Mouse (Mus musculus) left cerebral cortex, adult 2 months (tissue): ENCODE results near the gene A030003K21Rik. TPM values are rescaled to one million over a fixed set of nuclear protein-coding genes. Genes with fewer than 3 reads are reported as not detected.
"Not testable (repeated sequence)": the region's sequence is repeated elsewhere in the genome, so short reads cannot be mapped to it uniquely, and the experiment has no call there.

ENCODE experiments used
- DNase-seq, 2 experiments: peaks; one replicate each; pipeline ENCODE4 v3.0.0; 2021 to 2022; ENCODE audit warnings: low spot score in 2 of 2, mixed read lengths in 1 of 2; ENCODE audit errors: extremely low spot score in 1 of 2
- H3K27ac ChIP-seq: fragments of 200-600 bp; 2 replicates; pipeline ENCODE4 v1.8.1; 2022
- H3K4me3 ChIP-seq: fragments of 200-600 bp; 2 replicates; pipeline ENCODE4 v1.8.1; 2022
- CTCF ChIP-seq: fragments of 200-600 bp; IDR thresholded peaks from 2 replicates; pipeline ENCODE4 v1.8.1; 2022; ENCODE audit warnings: antibody characterized with exemption, mild to moderate bottlenecking, moderate library complexity
- intact Hi-C: fragments of 180-260 bp; cut with DNase I; formaldehyde crosslinking; loops from one replicate; pipeline ENCODE4 v1.15.1; 2025
- long read RNA-seq, 2 experiments: library from polyadenylated mRNA; stranded (forward); transcript quantifications; one replicate each; pipeline ENCODE4 v2.0.0; 2021; ENCODE audit warnings: borderline mapping rate in 2 of 2
- total RNA-seq, 2 experiments: library from RNA; stranded (reverse); gene quantifications; 2 replicates each; pipeline ENCODE4 v1.2.3; 2021

Gene A030003K21Rik
- total RNA-seq = not detected
- long read RNA-seq, experiment 1 = 0 reads
- long read RNA-seq, experiment 2 = 0 reads

DNA sequence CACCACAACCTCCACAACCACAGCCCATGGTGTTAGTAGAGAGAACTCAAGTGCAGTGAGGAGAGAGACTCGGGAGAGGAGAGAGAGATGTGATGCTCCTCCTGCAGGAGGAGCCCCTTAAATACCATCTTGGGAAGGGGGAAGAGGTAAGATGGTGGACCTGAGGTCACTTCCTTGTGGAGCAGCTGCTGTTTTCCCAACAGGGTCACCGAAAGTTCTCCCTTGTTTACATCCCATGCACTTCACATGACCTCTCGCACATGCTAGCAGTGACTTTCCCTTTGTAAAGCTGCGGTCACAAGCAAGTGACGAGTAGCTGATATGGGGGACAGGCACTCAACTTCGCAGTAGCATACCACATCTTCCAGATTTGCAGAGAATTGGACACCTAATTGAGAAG, at the start of gene A030003K21Rik:
TSS of gene A030003K21Rik (minus strand) at position 94 of the 400 bp plus-strand sequence.
- DNase-seq, H3K4me3 ChIP-seq, H3K27ac ChIP-seq, intact Hi-C loops: not testable (repeated sequence)

DNA sequence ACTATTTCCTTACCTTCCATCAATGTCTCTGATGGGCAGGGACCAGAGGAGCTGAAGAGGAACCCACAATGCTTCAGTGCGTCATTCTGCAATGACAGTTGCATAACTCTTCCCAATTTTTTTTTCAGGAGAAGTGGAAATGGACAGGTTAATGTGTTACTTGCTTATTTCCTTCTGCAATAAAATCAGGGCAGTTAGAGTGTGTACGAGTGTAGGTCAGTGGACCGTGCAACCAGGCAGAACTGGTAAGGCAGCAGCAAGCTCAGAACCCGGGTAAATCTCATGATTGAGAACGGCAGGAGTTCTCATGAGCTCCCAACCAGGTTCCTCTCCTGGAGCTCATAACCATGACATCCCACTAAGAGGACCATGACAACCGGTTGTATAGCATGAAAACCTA, 48.9 kb upstream of the A030003K21Rik start:
- Histone ChIP-seq H3K4me3 (no peak overlapping the region), H3K27ac (no peak overlapping the region)
- no peak for DNase-seq
- TF ChIP-seq CTCF = no peak
- intact Hi-C loops = no loop called here

- DNase-seq = no peak
- H3K27ac ChIP-seq = no peak overlapping the region
- intact Hi-C loops = no loop called here
Observed at GRCm38 (mm10) chr1:82991596-82991995, 48.4 kb upstream of the A030003K21Rik start.

DNA sequence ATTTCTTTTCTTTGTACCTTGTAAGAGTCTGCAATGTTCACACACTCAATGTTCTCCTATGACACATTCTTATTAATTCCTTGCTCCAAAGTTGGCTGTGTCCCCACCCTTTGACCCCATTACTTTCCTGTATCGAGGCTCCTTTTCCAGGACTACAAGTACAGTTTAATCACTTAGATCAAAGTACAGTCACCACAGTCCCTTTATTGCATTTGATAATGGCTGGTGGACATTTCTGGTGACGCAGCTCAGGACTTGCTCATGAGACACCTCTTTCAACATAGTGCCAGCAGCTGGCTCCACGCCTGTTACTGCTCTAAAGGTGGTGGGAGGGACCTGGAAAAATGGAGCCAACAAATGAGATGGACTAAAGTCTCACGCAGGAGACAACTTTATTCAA, 47.9 kb upstream of the A030003K21Rik start:
- Histone ChIP-seq H3K4me3 (no peak overlapping the region), H3K27ac (no peak overlapping the region)
- DNase-seq = no peak
- no peak for TF ChIP-seq CTCF
- intact Hi-C loops = no loop called here

More at GRCm38 (mm10) chr1:82991596-82991995, 48.4 kb upstream of the A030003K21Rik start:
- no peak overlapping the region for H3K4me3 ChIP-seq
- TF ChIP-seq CTCF = no peak

DNA sequence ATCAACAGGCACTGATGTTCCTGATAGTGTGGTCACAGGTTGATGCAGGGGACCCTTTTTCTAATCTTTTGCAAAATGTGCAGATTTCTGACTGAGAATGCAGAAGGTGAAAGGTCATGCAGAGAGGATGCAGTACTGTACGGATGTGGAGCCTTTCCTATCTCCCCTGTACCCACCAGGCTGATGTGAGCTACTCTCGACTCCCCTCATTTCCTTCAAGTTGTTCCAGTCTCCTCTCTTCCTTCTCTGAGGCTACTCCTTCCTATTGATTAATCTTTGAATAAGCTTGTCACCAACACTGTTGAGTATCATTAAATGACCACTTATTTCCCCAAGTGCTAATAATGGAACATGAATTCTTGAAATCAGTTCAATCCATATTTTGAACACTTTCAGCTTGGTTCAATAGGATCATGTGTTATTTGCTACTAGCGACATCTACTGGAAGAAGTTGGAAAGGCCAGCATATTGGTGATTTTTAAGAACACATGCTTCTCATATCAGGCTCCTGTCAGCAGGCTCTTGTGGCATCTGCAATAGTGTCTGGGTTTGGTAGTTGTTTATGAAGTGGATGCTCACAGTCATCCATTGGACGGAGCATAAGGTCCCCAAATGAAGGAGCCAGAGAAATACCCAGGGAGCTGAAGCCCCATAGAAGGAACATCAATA, 44.5 kb upstream of the A030003K21Rik start:
- peak; percentile 82 for TF ChIP-seq CTCF
- intact Hi-C loops = loop anchor here (1.0 to 10.0 kb wide), 3 partner anchors 149 to 433 kb away; partner anchors contain the start of gene Agfg1
- Histone ChIP-seq H3K4me3 (no peak overlapping the region), H3K27ac (no peak overlapping the region)
- peak; percentile 26 to 43 for DNase-seq

- intact Hi-C loops = loop anchor here (1.0 to 10.0 kb wide), 3 partner anchors 148 to 432 kb away; partner anchors contain the start of gene Agfg1
- TF ChIP-seq CTCF = no peak
- Histone ChIP-seq H3K27ac (no peak overlapping the region), H3K4me3 (no peak overlapping the region)
- DNase-seq = no peak
Observed at GRCm38 (mm10) chr1:82986738-82987137, 43.5 kb upstream of the A030003K21Rik start.

DNA sequence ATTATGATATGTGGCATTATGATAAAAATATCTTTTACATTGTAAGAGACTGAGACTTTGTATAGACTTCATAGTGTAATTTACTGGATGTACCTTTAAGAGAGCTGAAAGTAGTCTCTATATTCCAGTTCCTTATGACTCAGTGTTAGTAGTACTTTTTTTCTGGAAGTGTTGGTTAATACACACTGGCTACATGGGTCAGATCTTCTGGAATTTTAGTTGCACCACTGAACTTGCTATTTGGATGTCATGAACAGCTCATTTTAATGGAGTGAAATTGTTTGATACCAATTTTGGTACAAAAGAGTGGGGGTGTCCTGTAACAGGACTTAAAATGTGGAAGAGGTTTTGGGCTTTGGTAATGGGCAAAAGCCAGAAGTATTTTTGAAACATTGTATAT, 34.7 kb upstream of the A030003K21Rik start:
- no peak overlapping the region for H3K4me3 ChIP-seq
- TF ChIP-seq CTCF = no peak
- no peak overlapping the region for H3K27ac ChIP-seq
- intact Hi-C loops = no loop called here
- no peak for DNase-seq

- Histone ChIP-seq H3K4me3 (no peak overlapping the region), H3K27ac (no peak overlapping the region)
- no peak for TF ChIP-seq CTCF
- DNase-seq = no peak
- intact Hi-C loops = no loop called here
Observed at GRCm38 (mm10) chr1:82975750-82976149, 32.6 kb upstream of the A030003K21Rik start.

DNA sequence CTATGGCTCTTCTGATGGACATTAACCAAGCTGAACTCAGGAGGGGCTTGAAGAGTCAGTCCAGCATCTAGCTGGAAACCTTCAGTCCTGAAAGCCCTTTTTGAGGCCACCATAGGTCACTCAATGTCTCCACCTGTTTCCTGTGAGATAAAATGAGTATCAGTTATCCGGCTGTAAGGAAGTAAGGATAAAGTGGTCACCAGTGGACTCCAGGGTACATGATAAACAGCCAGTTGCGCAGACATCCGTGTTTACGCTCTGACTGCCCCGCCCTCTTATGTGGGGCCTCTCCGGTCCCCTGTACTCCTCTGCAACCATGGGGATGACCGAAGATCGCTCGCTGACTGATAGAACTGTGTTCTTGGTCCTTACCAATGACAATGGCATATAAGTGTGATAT, 31.2 kb upstream of the A030003K21Rik start:
- H3K4me3 ChIP-seq = no peak overlapping the region
- no peak for DNase-seq
- peak overlapping the region; percentile 48; the same call in 1 of the 2 replicates for H3K27ac ChIP-seq
- no peak for TF ChIP-seq CTCF
- intact Hi-C loops = no loop called here

- no peak for TF ChIP-seq CTCF
- intact Hi-C loops = no loop called here
- peak overlapping the region; percentile 48 for H3K27ac ChIP-seq
- DNase-seq = no peak
- H3K4me3 ChIP-seq = no peak overlapping the region
Observed at GRCm38 (mm10) chr1:82973901-82974300, 30.7 kb upstream of the A030003K21Rik start.

GRCm38 (mm10) chr1:82973244-82973643, 30.1 kb upstream of the A030003K21Rik start:
- H3K4me3 ChIP-seq = no peak overlapping the region
- no peak for DNase-seq
- peak; percentile 19 for TF ChIP-seq CTCF
- intact Hi-C loops = no loop called here
- H3K27ac ChIP-seq = peak overlapping the region; percentile 45

DNA sequence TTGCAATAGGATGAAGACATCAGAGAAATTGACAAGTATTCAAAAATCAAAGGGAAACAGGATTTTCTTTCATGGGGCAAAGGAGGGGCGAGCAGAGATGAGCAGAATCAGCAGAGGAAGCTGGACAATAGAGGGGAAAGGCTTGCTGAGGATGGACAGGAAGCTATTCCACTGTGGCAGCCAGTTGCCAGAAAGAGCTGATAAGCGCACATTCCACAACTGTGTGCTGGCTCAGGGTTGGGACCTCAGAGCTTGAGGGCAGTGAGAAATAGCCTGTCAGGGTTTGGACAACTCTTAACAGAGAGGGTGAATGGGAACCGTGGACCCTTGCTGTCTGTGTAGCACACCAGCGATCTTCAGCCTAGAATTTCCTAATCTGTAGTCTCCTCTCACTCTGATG, 28.9 kb upstream of the A030003K21Rik start:
- Histone ChIP-seq H3K4me3 (no peak overlapping the region), H3K27ac (no peak overlapping the region)
- no peak for DNase-seq
- intact Hi-C loops = no loop called here
- TF ChIP-seq CTCF = no peak

DNA sequence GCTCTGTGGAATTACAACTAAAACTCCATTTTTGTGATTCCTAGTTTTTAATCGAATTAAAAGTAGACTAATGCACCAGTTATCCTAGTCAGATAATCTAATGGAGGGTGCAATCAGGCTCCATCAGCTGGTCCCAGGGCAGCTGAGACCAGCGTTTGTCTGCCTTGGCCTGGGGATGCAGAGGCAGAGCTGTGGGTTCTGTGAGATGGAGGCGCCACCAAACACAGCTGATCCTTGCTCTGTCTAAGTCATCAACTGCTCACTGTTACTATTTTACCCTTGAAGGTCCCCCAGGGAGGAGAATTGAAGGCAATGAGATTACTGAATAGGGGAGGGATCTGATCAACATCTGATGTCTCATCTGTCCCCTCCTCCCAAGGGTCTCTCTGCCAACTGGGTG, 23.2 kb upstream of the A030003K21Rik start:
- no peak overlapping the region for H3K27ac ChIP-seq
- H3K4me3 ChIP-seq = no peak overlapping the region
- DNase-seq = no peak
- no peak for TF ChIP-seq CTCF
- intact Hi-C loops = no loop called here
